Mouse (Mus musculus) megakaryocyte, embryonic 14.5 days (primary cell): ENCODE data around the gene Pck1.

ENCODE experiments used
- FLI1 ChIP-seq: IDR thresholded peaks from 2 replicates; pipeline ENCODE4 v1.6.1; 2012; ENCODE audit warnings: low read length, inconsistent platforms, mixed read lengths
- GATA1 ChIP-seq: IDR thresholded peaks from 3 replicates; pipeline ENCODE4 v1.6.1; 2012; ENCODE audit warnings: mixed read lengths, low read length, inconsistent platforms, borderline replicate concordance

DNA sequence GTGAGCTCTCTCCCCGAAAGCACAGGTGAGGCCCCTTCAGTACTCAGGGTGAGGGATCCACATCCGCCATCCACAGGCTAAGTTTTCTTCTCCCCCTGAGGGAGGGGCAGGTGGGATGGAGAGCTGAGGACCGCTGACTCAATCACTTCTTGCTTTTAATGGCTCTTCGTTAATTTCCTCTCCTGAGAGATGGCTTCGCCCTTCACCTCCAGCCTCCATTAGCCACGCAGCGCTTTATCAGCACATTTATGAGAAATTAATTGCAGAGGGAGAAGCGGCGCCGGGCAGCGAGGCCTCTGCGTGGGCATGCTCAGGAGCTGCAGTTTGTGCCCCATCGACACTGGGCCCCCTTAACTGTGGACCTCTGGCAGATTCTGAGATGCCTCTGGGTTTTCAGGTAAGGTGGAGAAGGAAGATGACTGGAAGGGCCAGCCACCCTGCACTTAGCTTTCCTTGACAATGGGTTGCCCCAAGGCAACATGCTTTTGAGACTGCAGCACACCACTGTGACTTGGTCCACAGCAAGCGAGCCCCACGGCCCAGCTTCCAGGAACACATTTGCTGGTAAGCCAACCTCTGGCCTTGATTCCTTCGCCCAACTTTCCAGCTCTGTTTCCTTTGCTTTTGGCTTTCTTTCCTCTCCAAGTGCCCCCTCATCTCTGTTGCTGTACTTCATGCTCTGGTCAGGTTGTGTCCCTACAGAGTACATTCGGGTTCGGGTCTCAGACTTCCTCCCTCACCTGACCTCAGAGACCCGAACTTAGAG, 50.3 kb downstream of the Pck1 start:
- no peak for TF ChIP-seq GATA1
- TF ChIP-seq FLI1: no peak
